Mouse (Mus musculus): ENCODE measurements around the gene Ufl1.
"Not testable (repeated sequence)": the region's sequence is repeated elsewhere in the genome, so short reads cannot be mapped to it uniquely, and the experiment has no call there.

The Ufl1 gene

DNA sequence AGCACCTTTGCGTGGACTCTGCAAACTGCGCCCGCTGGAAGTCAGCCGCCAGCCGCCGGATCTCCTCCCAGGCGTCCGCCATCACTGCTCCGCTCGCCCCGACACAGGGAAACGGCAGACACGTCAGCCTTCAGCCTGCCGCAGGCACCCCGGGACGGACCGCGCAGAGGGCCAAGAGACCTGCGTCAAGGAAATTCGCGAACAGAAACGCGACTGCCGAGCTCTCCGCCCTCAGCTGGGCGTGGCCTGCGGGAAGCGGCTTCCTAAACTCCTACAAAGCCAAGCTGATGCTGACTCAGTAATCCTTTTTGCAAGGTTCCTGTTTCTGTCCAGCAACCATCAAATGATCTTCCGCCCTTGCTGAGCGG is at the start of gene Ufl1:
Gene Ufl1 (minus strand): TSS at position 151 of the 368 bp plus-strand sequence.
- DNase-seq (ENCODE audit: inconsistent age in 2 of 2, low spot score in 1 of 2): peak; percentile 98 to 99

GRCm38 (mm10) chr4:25325684-25326220 is 44.1 kb upstream of the Ufl1 start:
- no peak for DNase-seq (ENCODE audit: inconsistent age in 2 of 2, low spot score in 1 of 2)

- no peak for DNase-seq (ENCODE audit: inconsistent age in 2 of 2, low spot score in 1 of 2)
Observed at GRCm38 (mm10) chr4:25322631-25323178, 41.1 kb upstream of the Ufl1 start.

DNA sequence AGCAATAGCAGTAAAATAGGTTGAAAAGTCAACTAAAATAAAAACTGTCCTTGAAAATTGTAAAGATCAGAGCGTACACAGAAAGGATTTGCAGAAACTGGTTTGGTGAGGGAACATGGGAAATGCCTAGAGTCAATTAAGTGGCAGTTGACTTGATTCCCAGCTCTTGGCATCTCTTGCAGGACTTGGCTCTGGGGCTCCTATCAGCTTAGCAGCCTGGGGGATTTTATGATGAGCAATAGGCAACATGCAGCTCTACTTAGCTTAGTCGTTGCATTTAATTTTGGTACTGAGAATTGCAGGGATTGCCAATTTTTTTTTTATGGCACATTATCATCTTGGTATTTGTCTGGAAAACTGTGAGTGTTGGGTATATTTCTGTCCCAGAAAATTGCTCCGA is 32.1 kb upstream of the Ufl1 start:
- no peak for DNase-seq (ENCODE audit: inconsistent age in 2 of 2, low spot score in 1 of 2)

GRCm38 (mm10) chr4:25285002-25285401 is 3.4 kb upstream of the Ufl1 start:
- DNase-seq (ENCODE audit: inconsistent age in 2 of 2, low spot score in 1 of 2): not testable (repeated sequence)

GRCm38 (mm10) chr4:25280938-25281670 is 517 bp downstream of the Ufl1 start:
- no peak for DNase-seq (ENCODE audit: inconsistent age in 2 of 2, low spot score in 1 of 2)

- no peak for DNase-seq (ENCODE audit: inconsistent age in 2 of 2, low spot score in 1 of 2)
Observed at GRCm38 (mm10) chr4:25272861-25273627, 8.6 kb downstream of the Ufl1 start.

- DNase-seq (ENCODE audit: inconsistent age in 2 of 2, low spot score in 1 of 2): no peak
Observed at GRCm38 (mm10) chr4:25271926-25272325, 9.7 kb downstream of the Ufl1 start.

DNA sequence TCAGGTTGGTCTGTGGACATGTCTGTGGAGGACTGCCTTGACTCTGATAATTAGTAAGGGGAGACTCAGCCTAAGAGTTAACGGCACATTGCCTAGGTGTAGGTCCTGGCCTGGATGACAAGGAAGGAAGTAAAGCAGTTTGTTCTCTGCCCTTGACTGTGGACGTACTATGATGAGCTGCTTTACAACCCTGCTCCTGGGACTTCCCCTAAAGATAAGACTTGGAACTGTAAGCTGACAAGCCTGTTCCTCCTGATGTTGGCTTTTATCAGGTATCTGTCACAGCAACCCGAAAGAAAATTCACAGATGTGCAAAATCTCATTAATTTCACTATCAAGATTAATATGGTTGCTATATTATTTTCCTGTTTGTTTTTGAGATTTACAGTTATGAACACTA is 14.5 kb downstream of the Ufl1 start:
- no peak for DNase-seq (ENCODE audit: inconsistent age in 2 of 2, low spot score in 1 of 2)

GRCm38 (mm10) chr4:25257822-25258398 is 23.7 kb downstream of the Ufl1 start:
- DNase-seq (ENCODE audit: inconsistent age in 2 of 2, low spot score in 1 of 2): no peak

DNA sequence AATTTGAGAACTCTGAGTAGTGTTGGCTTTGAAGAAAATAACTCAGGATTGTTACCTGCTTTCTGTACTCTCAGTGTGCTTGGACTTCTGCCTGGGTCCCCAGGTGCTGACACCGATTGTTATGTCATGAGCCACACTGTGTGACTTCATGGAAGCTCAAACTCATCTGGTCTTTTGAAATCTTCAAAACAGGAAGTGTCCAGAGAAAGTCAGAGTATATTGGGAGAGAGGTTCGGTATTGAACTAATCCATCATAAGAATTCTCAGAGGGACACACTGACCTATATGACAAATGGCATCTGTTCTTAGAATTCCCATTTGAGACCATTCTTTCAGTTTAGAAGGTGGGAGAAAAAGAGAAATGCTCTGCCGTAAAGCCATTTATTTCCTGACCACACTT is 38.8 kb downstream of the Ufl1 start, which contains the start of gene Fhl5:
Gene Fhl5 (minus strand): TSS at position 101 of the 400 bp plus-strand sequence.
- DNase-seq (ENCODE audit: inconsistent age in 2 of 2, low spot score in 1 of 2): no peak

GRCm38 (mm10) chr4:25235663-25236062 is 46.0 kb downstream of the Ufl1 start:
- DNase-seq (ENCODE audit: inconsistent age in 2 of 2, low spot score in 1 of 2): not testable (repeated sequence)

GRCm38 (mm10) chr4:25233767-25234166 is 47.9 kb downstream of the Ufl1 start:
- DNase-seq (ENCODE audit: inconsistent age in 2 of 2, low spot score in 1 of 2): not testable (repeated sequence)

GRCm38 (mm10) chr4:25232546-25232945 is 49.1 kb downstream of the Ufl1 start:
- no peak for DNase-seq (ENCODE audit: inconsistent age in 2 of 2, low spot score in 1 of 2)

DNA sequence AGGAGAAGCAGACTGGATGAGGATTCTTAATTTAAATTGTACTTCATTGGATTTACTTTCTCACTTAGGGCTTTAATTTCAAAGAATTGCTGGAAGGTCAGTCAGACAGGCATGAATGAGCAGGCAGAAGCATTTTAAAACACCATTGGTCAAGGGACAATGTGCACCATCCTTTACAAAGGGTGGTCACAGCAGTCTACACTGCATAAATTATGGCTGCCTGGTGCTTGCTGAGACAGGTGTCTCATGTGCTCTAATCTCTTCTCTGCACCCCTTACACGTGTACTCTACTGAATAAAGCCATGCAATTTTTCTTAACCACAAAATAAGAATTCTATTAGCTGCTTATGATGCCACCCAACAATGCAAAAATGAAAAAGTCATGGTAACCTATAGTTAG is 54.1 kb downstream of the Ufl1 start:
- no peak for DNase-seq (ENCODE audit: inconsistent age in 2 of 2, low spot score in 1 of 2)

DNA sequence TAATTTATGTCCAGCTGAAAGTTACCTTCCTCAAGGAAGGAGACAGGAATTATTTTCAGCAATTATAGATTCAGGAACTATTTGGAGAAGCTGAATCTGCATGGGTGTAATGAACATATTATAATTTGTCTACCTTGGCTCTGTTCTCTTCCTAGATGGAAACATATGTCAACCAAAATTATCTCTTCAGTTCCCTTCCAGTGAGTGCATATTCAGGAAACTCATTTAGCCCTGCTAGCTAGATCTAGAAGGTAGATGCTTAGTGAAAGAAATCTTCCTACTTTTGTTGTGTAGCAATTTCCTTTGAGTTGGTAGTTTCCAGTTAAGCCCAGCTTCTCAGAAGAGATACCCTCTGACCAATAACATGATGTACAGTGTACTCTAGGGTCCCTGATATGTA is 59.7 kb downstream of the Ufl1 start:
- no peak for DNase-seq (ENCODE audit: inconsistent age in 2 of 2, low spot score in 1 of 2)

DNA sequence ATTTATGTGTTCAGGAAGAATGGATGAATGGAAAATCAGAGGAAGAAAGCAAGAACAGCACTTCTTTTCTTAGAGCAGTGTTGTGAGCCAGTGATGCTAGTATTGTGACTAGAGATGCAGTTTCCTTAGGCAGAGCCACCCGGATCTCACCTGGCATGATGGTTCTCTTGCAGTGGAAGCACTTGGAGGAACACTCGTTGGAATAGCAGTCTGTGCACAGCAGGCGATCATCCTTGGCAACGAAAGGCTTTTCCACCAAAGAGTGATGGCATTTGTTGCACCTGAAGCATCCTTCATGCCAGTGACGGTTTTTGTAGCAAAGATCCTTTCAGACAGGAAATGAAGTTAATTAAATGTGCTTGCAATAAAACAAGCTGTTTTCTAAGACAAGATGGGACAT is 68.2 kb downstream of the Ufl1 start:
- no peak for DNase-seq (ENCODE audit: inconsistent age in 2 of 2, low spot score in 1 of 2)

- no peak for DNase-seq (ENCODE audit: inconsistent age in 2 of 2, low spot score in 1 of 2)
Observed at GRCm38 (mm10) chr4:25206166-25206565, 75.5 kb downstream of the Ufl1 start.
